Mouse (Mus musculus): ENCODE data around the gene Srebf1. TPM values are rescaled to one million over a fixed set of nuclear protein-coding genes. Genes with fewer than 3 reads are reported as not detected.

Gene Srebf1
- polyA plus RNA-seq, 1 experiment from 2014 or later = 68.7 TPM

- Histone ChIP-seq H3K36me3 (ENCODE audit: control insufficient read depth, insufficient read depth, low read length) (no peaks in the 10 kb centered on the region), H3K27me3 (ENCODE audit: control insufficient read depth, insufficient read depth, low read length) (no peaks in the 10 kb centered on the region), H3K4me2 (ENCODE audit: low read depth, low read length, severe bottlenecking) (no peak overlapping the region), H3K4me3 (ENCODE audit: low read depth, low read length) (no peak overlapping the region), H3K9ac (ENCODE audit: low read length) (no peak overlapping the region), H3K27ac (ENCODE audit: low read depth, low read length) (no peak overlapping the region), H3K4me1 (replicated peaks; ENCODE audit: control insufficient read depth, insufficient read depth, low read length) (0 out of 2 replicates have a peak, but pooled peaks cover 2% of the 10 kb centered on the region), H3K9me3 (ENCODE audit: control insufficient read depth, low read length) (no peaks in the 10 kb centered on the region)
- 87% methylated on average over 6 of the region's 6 CpGs for WGBS
- ATAC-seq (replicated peaks; ENCODE audit: low FRiP score) (no peak), DNase-seq (ENCODE audit: low spot score) (no peak)
These were observed 33.8 kb upstream of the Srebf1 start for GRCm38 (mm10) chr11:60256176-60256681.

DNA sequence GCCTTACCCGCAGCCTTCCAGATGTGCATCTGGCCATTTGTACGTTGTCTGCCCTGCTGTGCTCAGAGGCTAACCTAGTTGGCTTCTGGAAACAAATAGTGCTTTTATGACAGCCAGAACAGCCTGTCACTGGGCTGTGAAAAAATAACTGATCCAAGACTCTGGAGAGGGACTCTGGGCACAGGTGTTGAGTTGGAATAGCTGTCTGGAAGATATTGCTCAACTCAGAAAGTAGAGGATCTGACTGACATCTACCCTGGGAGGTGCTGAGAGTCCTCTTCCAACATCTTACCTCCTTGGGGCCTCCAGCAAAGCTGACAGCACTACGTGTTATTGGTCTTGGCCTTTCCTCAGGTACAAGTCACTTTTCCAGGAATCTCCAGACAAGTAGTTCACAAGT, 33.3 kb upstream of the Srebf1 start:
- Histone ChIP-seq H3K4me3 (ENCODE audit: low read depth, low read length) (no peak overlapping the region), H3K4me1 (replicated peaks; ENCODE audit: control insufficient read depth, insufficient read depth, low read length) (0 out of 2 replicates have a peak, but pooled peaks cover 2% of the 10 kb centered on the region), H3K27me3 (ENCODE audit: control insufficient read depth, insufficient read depth, low read length) (no peaks in the 10 kb centered on the region), H3K27ac (ENCODE audit: low read depth, low read length) (no peak overlapping the region), H3K9ac (ENCODE audit: low read length) (no peak overlapping the region), H3K36me3 (ENCODE audit: control insufficient read depth, insufficient read depth, low read length) (no peaks in the 10 kb centered on the region), H3K4me2 (ENCODE audit: low read depth, low read length, severe bottlenecking) (no peak overlapping the region), H3K9me3 (ENCODE audit: control insufficient read depth, low read length) (no peaks in the 10 kb centered on the region)
- ATAC-seq (replicated peaks; ENCODE audit: low FRiP score) (no peak), DNase-seq (ENCODE audit: low spot score) (no peak)
- 89% methylated on average over 3 of the region's 3 CpGs for WGBS

DNA sequence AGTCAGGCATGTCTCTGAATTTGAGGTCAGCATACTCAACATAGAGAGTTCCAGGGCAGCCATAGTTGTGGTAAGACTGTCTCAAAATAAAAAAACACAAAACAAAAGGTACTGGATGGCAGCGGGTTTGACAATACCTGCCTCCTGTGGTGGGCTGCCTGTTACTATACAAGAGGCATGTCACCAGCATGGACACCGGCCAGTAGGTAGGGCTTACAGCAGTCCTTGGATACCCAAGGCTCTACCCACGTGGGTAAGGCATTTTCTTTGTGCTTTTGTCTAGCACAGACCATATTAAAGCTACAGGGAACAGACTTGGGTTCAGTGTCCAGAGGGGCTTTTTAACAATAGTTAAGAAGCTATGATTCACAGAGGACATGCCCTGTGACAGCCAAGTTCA, 32.8 kb upstream of the Srebf1 start:
- Histone ChIP-seq H3K4me2 (ENCODE audit: low read depth, low read length, severe bottlenecking) (no peak overlapping the region), H3K36me3 (ENCODE audit: control insufficient read depth, insufficient read depth, low read length) (no peaks in the 10 kb centered on the region), H3K27ac (ENCODE audit: low read depth, low read length) (no peak overlapping the region), H3K27me3 (ENCODE audit: control insufficient read depth, insufficient read depth, low read length) (no peaks in the 10 kb centered on the region), H3K9me3 (ENCODE audit: control insufficient read depth, low read length) (no peaks in the 10 kb centered on the region), H3K4me1 (replicated peaks; ENCODE audit: control insufficient read depth, insufficient read depth, low read length) (0 out of 2 replicates have a peak, but pooled peaks cover 2% of the 10 kb centered on the region), H3K4me3 (ENCODE audit: low read depth, low read length) (no peak overlapping the region), H3K9ac (ENCODE audit: low read length) (no peak overlapping the region)
- ATAC-seq (replicated peaks; ENCODE audit: low FRiP score) (no peak), DNase-seq (ENCODE audit: low spot score) (no peak)
- 55% methylated on average over 3 of the region's 3 CpGs for WGBS

DNA sequence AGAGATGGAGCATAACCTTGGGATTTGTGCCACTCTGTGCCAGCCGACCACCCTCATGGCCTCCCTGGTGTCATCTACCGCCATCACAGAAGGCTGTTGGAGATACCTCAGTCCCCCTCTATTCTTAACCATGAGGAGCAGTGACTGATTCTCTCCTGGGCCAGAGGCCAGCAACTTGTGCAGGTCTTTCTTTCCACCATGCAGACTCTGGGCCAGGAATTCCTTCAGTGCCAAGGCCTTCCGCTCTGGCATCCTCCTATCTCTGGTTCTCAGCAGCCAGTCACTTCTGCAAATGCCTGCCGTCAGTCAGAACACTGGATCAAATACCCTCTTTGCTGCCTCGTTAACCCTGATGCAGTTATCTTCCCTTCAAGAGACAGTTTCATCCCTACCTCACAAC, 31.9 kb upstream of the Srebf1 start:
- Histone ChIP-seq H3K4me1 (replicated peaks; ENCODE audit: control insufficient read depth, insufficient read depth, low read length) (0 out of 2 replicates have a peak, but pooled peaks cover 2% of the 10 kb centered on the region), H3K4me3 (ENCODE audit: low read depth, low read length) (no peak overlapping the region), H3K27ac (ENCODE audit: low read depth, low read length) (no peak overlapping the region), H3K9ac (ENCODE audit: low read length) (no peak overlapping the region), H3K9me3 (ENCODE audit: control insufficient read depth, low read length) (no peaks in the 10 kb centered on the region), H3K27me3 (ENCODE audit: control insufficient read depth, insufficient read depth, low read length) (no peaks in the 10 kb centered on the region), H3K4me2 (ENCODE audit: low read depth, low read length, severe bottlenecking) (no peak overlapping the region), H3K36me3 (ENCODE audit: control insufficient read depth, insufficient read depth, low read length) (no peaks in the 10 kb centered on the region)
- no peak for ATAC-seq (replicated peaks; ENCODE audit: low FRiP score)
- WGBS = 73% methylated on average over 5 of the region's 5 CpGs
- no peak for DNase-seq (ENCODE audit: low spot score)

DNA sequence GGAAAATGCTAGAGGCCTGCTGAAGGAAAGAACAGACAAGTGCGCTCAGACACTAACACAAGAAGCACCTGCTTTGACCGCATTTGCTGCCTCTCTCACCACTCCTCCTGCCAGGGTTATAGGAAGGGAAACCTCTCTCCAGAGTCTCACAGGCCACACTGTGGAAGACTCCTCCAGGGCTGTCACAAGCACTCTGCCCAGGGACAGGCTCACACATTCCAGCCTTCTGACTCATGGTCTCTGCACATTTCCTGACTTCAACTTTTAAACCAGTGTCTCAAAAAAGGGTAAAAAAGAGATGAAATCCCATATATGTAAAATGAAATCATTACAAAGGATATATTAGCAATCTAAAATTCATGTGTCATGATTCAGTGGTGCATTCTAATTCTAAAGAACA, 31.2 kb upstream of the Srebf1 start:
- no peak for DNase-seq (ENCODE audit: low spot score)
- no peak for ATAC-seq (replicated peaks; ENCODE audit: low FRiP score)
- no peaks in the 10 kb centered on the region for H3K36me3 ChIP-seq (ENCODE audit: control insufficient read depth, insufficient read depth, low read length)
- peaks cover 6% of the 10 kb centered on the region; the same call in 1 of the 2 replicates for H3K4me1 ChIP-seq (replicated peaks; ENCODE audit: control insufficient read depth, insufficient read depth, low read length)
- H3K27ac ChIP-seq (ENCODE audit: low read depth, low read length) = no peak overlapping the region
- H3K27me3 ChIP-seq (ENCODE audit: control insufficient read depth, insufficient read depth, low read length) = no peaks in the 10 kb centered on the region
- 94% methylated on average over 2 of the region's 2 CpGs for WGBS
- no peak overlapping the region for H3K4me2 ChIP-seq (ENCODE audit: low read depth, low read length, severe bottlenecking)
- H3K9me3 ChIP-seq (ENCODE audit: control insufficient read depth, low read length) = no peaks in the 10 kb centered on the region
- no peak overlapping the region for H3K9ac ChIP-seq (ENCODE audit: low read length)
- no peak overlapping the region for H3K4me3 ChIP-seq (ENCODE audit: low read depth, low read length)

DNA sequence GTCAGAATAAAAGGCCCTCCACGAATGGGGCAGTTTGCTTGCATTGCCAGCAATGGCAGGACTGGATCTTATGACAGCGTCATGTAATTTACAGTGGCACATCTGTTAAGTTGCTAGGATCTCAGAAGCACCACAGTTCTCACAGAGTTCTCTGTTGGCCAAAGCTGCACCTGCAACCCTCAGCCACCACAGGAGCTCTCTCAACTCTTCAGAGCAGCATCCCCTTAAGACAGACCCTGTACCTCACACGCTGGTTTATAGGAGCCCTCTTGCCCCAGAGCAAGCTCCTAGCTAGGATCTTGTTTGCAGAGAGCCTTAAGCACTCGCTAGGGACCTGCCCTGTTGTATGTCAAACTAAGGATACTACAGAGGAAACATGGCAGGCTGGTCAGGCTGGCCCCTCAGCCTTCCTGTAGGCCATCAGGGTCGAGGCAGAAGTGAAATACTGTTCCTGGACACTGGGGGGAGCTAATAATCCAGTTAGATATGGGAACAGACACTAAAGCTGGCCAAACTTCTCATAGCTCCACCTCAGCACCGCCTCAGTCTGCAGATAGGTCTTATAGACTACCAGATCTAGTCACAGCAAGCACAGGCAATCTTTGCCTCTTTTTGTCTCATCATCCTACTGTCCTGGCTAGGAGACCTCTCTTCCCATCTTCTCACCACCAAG, 28.7 kb upstream of the Srebf1 start:
- 56% methylated on average over 6 of the region's 6 CpGs for WGBS
- no peaks in the 10 kb centered on the region for H3K36me3 ChIP-seq (ENCODE audit: control insufficient read depth, insufficient read depth, low read length)
- no peak overlapping the region for H3K27ac ChIP-seq (ENCODE audit: low read depth, low read length)
- no peaks in the 10 kb centered on the region for H3K9me3 ChIP-seq (ENCODE audit: control insufficient read depth, low read length)
- H3K9ac ChIP-seq (ENCODE audit: low read length) = no peak overlapping the region
- no peak overlapping the region for H3K4me2 ChIP-seq (ENCODE audit: low read depth, low read length, severe bottlenecking)
- no peak overlapping the region for H3K4me3 ChIP-seq (ENCODE audit: low read depth, low read length)
- no peaks in the 10 kb centered on the region for H3K27me3 ChIP-seq (ENCODE audit: control insufficient read depth, insufficient read depth, low read length)
- ATAC-seq (replicated peaks; ENCODE audit: low FRiP score) = no peak
- peaks cover 7% of the 10 kb centered on the region; the same call in 1 of the 2 replicates for H3K4me1 ChIP-seq (replicated peaks; ENCODE audit: control insufficient read depth, insufficient read depth, low read length)
- peak; percentile 65 for DNase-seq (ENCODE audit: low spot score)

GRCm38 (mm10) chr11:60249885-60250284, 27.5 kb upstream of the Srebf1 start:
- H3K36me3 ChIP-seq (ENCODE audit: control insufficient read depth, insufficient read depth, low read length) = no peaks in the 10 kb centered on the region; the same call in 1 of the 2 replicates
- H3K4me3 ChIP-seq (ENCODE audit: low read depth, low read length) = no peak overlapping the region
- ATAC-seq (replicated peaks; ENCODE audit: low FRiP score) = no peak
- no peak overlapping the region for H3K4me2 ChIP-seq (ENCODE audit: low read depth, low read length, severe bottlenecking)
- 75% methylated on average over 2 of the region's 2 CpGs for WGBS
- peaks cover 7% of the 10 kb centered on the region; the same call in 1 of the 2 replicates for H3K4me1 ChIP-seq (replicated peaks; ENCODE audit: control insufficient read depth, insufficient read depth, low read length)
- no peaks in the 10 kb centered on the region for H3K27me3 ChIP-seq (ENCODE audit: control insufficient read depth, insufficient read depth, low read length)
- H3K27ac ChIP-seq (ENCODE audit: low read depth, low read length) = no peak overlapping the region
- no peaks in the 10 kb centered on the region for H3K9me3 ChIP-seq (ENCODE audit: control insufficient read depth, low read length)
- no peak for DNase-seq (ENCODE audit: low spot score)
- no peak overlapping the region for H3K9ac ChIP-seq (ENCODE audit: low read length)

DNA sequence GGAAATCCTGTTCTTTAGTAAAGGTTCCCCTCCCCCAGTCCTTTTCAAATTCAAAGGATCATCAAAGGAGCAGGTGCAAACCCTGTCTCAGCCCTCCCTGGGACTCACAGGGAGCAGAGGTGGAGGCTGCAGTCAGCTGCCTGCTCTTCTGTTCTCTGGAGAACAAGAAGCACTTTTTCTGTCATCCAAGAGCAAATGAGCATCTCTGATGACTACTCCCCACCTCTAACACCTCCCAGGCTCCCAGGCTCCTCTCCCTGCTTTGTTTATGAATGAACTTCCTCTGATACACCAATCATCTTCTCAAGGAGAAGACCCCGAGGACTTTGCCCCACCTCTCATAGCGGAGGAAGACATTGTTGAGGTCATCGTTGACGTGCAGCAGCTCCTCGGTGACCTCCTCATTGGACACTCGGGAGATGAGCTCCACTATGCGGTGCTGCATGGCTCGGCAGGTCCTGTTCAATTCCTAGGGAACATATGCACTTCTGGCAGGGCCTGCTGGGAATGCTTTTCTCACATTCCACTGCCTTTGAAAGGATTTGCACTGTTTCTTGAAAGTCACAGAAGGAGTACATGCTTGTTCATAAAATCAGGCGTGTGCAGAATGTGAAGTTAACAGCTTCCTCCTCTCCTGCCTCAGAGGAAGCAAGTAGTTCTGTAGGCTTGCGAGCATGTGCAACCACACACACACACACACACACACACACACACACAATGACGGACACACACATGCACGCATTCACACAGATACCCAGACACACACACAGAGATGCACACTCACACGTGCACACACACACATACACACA, 26.4 kb upstream of the Srebf1 start:
- Histone ChIP-seq H3K27ac (ENCODE audit: low read depth, low read length) (peak overlapping the region; percentile 37; the same call in 1 of the 2 replicates), H3K4me1 (replicated peaks; ENCODE audit: control insufficient read depth, insufficient read depth, low read length) (peaks cover 7% of the 10 kb centered on the region; the same call in 1 of the 2 replicates), H3K4me2 (ENCODE audit: low read depth, low read length, severe bottlenecking) (no peak overlapping the region), H3K9me3 (ENCODE audit: control insufficient read depth, low read length) (no peaks in the 10 kb centered on the region), H3K9ac (ENCODE audit: low read length) (0 out of 2 replicates have a peak overlapping the region, but pooled peaks have one; percentile 2), H3K4me3 (ENCODE audit: low read depth, low read length) (no peak overlapping the region), H3K36me3 (ENCODE audit: control insufficient read depth, insufficient read depth, low read length) (no peaks in the 10 kb centered on the region; the same call in 1 of the 2 replicates), H3K27me3 (ENCODE audit: control insufficient read depth, insufficient read depth, low read length) (no peaks in the 10 kb centered on the region)
- ATAC-seq (replicated peaks; ENCODE audit: low FRiP score) = no peak
- WGBS = 56% methylated on average over 13 of the region's 13 CpGs
- no peak for DNase-seq (ENCODE audit: low spot score)
